Mouse (Mus musculus) liver, embryonic 14 days (tissue): ENCODE measurements around the gene Atp1a4. TPM values are rescaled to one million over a fixed set of nuclear protein-coding genes. Genes with fewer than 3 reads are reported as not detected.

ENCODE experiments used
- polyA plus RNA-seq: library from polyadenylated mRNA; depleted of rRNA; stranded (reverse); fragments of >200 nt; gene quantifications from 2 replicates; pipeline ENCODE4 v1.2.3, GENCODE M21; 2012; rRNA removed

The Atp1a4 gene
- 0.01 TPM in 2 replicates for polyA plus RNA-seq

DNA sequence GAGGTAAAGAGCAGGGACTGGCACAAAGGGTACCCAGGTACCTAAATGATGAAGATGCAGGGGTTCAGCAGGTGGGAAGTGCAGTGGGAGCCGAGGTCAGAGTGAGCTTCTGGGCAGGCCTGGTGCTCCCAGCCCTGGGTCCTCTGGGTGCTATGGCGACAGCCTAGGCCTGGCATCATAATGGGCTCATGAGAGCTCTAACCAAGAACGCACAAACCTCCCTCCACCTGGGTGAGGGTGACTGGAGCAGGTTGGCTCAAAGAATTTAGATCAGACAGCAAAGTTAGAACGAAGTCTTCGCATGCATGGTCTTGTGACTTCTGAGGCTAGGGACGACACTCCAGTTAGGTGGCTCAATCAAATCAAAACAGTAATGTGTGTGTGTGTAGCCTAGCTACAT is at the start of gene Atp1a4:
Atp1a4 (minus strand) TSS at position 101 of the 400 bp plus-strand sequence.

GRCm38 (mm10) chr1:172297611-172298537 is 39.7 kb upstream of the Atp1a4 start, which contains the start of gene Atp1a2:
Atp1a2 (minus strand) TSS chr1:172298064.

GRCm38 (mm10) chr1:172261477-172262078 is 3.4 kb upstream of the Atp1a4 start, which contains the start of gene Igsf8:
Igsf8 (plus strand) TSS chr1:172261641.

GRCm38 (mm10) chr1:172219451-172220406 is 38.5 kb downstream of the Atp1a4 start, which contains the start of gene Casq1:
Casq1 (minus strand) TSS chr1:172219868.

DNA sequence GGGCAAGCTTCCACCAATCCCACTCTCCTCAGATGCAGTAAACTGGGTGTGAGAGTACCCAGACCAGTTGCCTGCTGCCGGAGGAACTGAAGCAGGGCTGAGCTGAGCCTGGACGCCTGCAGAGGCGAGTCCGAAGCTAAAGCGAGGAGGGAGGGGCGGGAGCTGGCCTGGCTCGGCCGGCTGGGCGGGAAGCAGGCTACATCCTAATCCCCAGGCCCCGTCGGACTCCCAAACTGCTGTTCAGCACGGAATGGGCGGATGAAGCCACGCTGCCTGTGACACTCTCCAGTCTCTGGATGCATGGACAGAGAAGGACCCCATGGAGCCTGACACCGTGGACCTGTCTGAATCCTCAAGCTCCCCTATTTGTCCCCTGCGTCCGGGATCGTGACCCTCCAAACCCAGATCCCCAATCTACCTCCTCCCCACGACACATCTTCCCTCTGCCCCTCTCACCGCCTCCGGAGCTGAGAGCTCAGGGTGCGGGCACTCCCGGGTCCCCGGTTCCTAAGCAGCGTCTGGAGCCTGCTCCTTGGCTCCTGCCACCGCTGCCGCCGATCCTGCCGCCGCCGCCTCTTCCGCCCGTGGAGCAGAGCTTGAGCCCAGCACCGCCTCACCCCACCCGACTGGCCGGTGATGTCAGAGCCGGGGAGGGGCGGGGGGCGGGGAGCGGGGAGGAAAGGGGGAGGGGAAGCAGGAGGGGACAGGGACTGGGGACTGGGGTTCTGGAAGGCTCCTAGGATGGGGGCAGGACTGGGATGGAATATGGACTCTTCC is 51.9 kb downstream of the Atp1a4 start, which contains the start of gene Pea15a:
Pea15a (minus strand) TSS at position 664 of the 777 bp plus-strand sequence.

Other genes with a start within 250 kb of the Atp1a4 start
- 0.68 and 0.74 TPM in 2 replicates for gene Vangl2, start 230.0 kb downstream of the Atp1a4 start, polyA plus RNA-seq
- gene Nhlh1, start 200.8 kb downstream of the Atp1a4 start, polyA plus RNA-seq, result not detected in 2 replicates
- gene Copa, start 175.9 kb downstream of the Atp1a4 start, polyA plus RNA-seq, result 31.2 and 31.6 TPM in 2 replicates
- gene Ncstn, start 175.6 kb downstream of the Atp1a4 start, polyA plus RNA-seq, result 20.5 and 24.1 TPM in 2 replicates
- gene Pex19, start 131.7 kb downstream of the Atp1a4 start, polyA plus RNA-seq, result 18.3 and 20.3 TPM in 2 replicates
- 34.0 and 37.0 TPM in 2 replicates for gene Dcaf8, start 110.3 kb downstream of the Atp1a4 start, polyA plus RNA-seq
- gene Pea15a, start 51.6 kb downstream of the Atp1a4 start, polyA plus RNA-seq, result 11.8 and 12.0 TPM in 2 replicates
- 0.18 and 0.85 TPM in 2 replicates for gene Casq1, start 38.5 kb downstream of the Atp1a4 start, polyA plus RNA-seq
- 13.8 and 14.8 TPM in 2 replicates for gene Igsf8, start 3.2 kb upstream of the Atp1a4 start, polyA plus RNA-seq
- 0.08 and 0.28 TPM in 2 replicates for gene Atp1a2, start 39.6 kb upstream of the Atp1a4 start, polyA plus RNA-seq
- gene Kcnj9, start 70.9 kb upstream of the Atp1a4 start, polyA plus RNA-seq, result 0.03 and 0.05 TPM in 2 replicates
- gene Kcnj10, start 82.8 kb upstream of the Atp1a4 start, polyA plus RNA-seq, result 0.15 TPM in 2 replicates
- gene Pigm, start 118.1 kb upstream of the Atp1a4 start, polyA plus RNA-seq, result 4.2 and 5.5 TPM in 2 replicates
- gene Slamf9, start 216.9 kb upstream of the Atp1a4 start, polyA plus RNA-seq, result 0.90 and 1.3 TPM in 2 replicates
- gene Igsf9, start 223.4 kb upstream of the Atp1a4 start, polyA plus RNA-seq, result 1.5 and 1.6 TPM in 2 replicates
- gene Tagln2, start 241.6 kb upstream of the Atp1a4 start, polyA plus RNA-seq, result 73.2 and 82.2 TPM in 2 replicates